Mouse (Mus musculus): ENCODE results near the gene Tlr12.

Tlr12 gene

GRCm38 (mm10) chr4:128620572-128620971 is 2.2 kb upstream of the Tlr12 start:
- intact Hi-C loops (cut with DNase I) = no loop called here

GRCm38 (mm10) chr4:128618963-128619362 is 544 bp upstream of the Tlr12 start:
- intact Hi-C loops (cut with DNase I) = loop anchor here (5.0 to 10.0 kb wide), 3 partner anchors 33 to 238 kb away; partner anchors contain the start of gene Phc2

DNA sequence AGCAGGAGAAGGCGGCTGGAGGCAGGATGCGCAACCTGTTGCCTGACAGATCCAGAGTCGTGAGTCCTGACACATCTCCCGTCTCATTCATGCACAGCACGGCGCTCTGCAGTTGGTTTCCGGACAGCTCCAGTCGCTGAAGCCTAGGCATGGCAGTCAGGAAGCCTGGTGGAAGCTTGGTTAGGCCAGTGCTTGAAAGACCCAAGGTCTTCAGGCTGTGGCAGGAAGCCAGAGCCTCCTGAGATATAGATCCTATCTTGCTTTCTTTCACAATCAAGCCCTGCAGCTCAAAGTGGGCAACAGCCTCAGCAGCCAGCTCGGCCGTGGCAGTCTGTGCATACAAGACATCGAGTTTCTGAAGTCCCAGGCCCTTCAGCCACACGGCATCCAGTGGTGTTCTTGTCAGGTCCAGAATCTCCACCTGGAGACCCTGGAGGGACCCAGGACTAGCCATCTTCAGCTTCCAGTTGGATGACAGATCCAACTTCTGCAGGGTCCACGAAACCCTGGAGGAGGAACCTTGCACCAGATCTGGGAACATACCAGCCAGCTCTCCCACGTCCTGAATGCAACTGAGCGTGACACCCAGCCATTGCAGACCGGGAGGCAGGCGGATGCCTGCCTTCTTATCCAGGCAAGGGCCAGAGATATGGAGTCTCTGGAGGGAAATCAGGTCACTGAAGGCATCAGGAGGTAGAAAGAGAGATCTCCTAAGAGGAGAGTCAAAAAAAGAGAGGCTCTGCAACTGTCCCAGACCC is 877 bp downstream of the Tlr12 start:
- intact Hi-C loops (cut with DNase I) = loop anchor here (5.0 to 10.0 kb wide), 3 partner anchors 35 to 240 kb away; partner anchors contain the start of gene Phc2

GRCm38 (mm10) chr4:128615761-128616160 is 2.7 kb downstream of the Tlr12 start:
- intact Hi-C loops (cut with DNase I) = loop anchor here (5.0 to 10.0 kb wide), 3 partner anchors 37 to 242 kb away; partner anchors contain the start of gene Phc2

- intact Hi-C loops (cut with DNase I) = loop anchor here (5.0 to 10.0 kb wide), 2 partner anchors 94 to 161 kb away; no protein-coding TSS in a partner anchor
Observed at GRCm38 (mm10) chr4:128613326-128613725, 5.1 kb downstream of the Tlr12 start.

GRCm38 (mm10) chr4:128611726-128612125 is 6.7 kb downstream of the Tlr12 start:
- intact Hi-C loops (cut with DNase I) = loop anchor here (5.0 to 10.0 kb wide), 2 partner anchors 96 to 163 kb away; no protein-coding TSS in a partner anchor

DNA sequence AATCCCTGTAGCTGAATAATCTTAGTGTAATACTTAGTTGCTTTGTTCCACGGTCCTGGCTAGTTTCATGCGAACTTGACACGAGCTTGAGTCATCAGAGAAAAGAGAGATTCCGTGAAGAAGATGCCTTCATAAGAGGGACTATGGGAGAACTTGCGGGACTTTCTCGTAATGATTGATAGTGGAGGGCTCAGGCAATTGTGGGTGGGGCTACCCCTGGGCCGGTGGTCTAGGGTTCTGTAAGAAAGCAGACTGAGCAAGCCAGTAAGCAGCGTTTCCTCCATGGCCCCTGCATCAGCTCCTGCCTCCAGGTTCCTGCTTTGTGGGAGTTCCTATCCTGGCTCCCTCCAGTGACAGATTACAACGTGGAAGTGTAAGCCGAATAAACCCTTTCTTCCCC is 7.7 kb downstream of the Tlr12 start:
- intact Hi-C loops (cut with DNase I) = loop anchor here (5.0 to 10.0 kb wide), 2 partner anchors 97 to 164 kb away; no protein-coding TSS in a partner anchor

GRCm38 (mm10) chr4:128609925-128610402 is 8.5 kb downstream of the Tlr12 start, which contains the start of gene Zscan20:
Gene Zscan20, minus strand, starts transcription at chr4:128610098.
- intact Hi-C loops (cut with DNase I) = loop anchor here (5.0 to 10.0 kb wide), 2 partner anchors 97 to 165 kb away; no protein-coding TSS in a partner anchor

DNA sequence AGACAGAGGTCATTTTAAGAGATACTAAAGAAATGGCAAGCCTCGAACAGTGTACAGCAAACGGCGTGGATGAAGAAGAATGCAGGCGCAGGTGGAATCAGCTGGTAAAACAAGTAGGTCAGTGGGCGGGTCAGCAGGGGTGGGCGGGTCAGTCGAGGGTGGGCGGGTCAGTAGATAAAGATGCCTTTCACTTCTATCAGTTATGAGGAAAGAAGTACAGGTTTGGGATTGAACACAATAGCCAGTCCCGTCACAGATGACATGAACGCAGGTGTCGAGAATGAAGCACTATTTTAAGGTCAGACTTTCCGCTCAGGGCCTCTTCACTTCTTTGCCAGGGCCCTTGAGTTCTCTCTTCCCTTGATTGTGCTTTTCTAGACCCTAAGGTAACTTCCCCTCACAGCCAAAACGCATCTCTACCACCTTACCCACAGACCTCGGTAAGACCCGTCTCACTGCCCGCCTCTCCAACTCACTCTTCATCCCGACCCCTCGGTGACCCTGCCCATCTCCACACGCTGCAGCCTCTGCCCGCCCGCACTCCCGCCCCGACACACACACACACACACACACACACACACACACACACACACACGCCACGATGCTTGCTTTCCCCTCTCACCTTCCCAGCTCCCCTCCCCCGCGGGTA is 9.0 kb downstream of the Tlr12 start:
- intact Hi-C loops (cut with DNase I) = no loop called here

DNA sequence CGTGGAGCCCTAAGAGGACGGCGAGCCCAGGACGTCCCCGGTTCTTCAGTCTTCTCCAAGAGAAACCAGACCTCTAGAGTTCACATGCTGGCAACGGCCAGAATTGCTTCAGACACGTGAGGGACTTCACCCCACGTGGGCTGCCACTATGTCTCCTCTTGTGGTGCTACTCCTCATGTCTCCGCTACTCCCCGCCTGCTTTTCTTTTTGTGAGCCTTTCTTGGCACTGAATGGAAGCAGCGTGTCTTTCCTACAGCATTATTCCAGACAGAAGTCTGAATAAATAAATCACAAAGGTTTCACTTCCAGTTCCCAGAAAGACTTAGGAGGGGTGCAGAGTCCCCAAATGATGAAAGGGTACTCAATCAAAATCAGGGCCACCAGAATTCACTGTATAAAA is 10.8 kb downstream of the Tlr12 start:
- intact Hi-C loops (cut with DNase I) = no loop called here

- intact Hi-C loops (cut with DNase I) = no loop called here
Observed at GRCm38 (mm10) chr4:128606586-128606985, 11.8 kb downstream of the Tlr12 start.

DNA sequence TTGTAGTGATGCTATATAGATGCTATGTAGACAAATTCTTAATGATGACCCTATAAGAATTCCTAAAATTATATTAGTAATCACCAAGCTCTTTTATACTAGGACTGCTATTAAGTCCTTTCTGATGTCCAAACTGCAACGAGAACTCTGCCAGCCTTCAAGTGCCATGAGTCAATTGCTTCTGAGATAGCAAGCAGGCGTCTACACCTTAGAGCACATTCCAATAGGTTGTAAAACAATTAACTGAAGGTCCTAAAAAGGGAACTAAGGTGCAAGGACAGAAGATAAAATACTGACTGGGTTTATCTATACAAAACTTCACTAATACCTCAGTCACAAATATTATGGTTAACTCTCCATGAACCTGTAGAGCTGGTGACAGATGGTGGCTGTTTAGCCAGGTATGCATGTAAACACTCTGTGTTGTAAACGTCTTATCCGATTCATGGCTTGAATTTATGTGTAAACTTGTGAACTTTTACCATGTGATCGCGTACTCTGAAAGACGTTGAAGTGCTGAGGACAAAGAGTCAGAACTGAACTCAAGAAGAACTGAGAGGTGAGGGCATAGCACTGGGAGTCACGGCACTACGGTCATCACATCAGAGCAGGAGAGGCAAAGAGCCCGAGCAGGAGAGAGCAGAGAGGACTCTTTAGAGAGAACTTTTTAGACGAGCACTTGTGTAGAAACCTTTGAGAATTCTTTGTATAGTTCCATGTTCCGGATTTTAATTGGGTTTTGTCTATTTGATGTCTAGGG is 20.4 kb downstream of the Tlr12 start:
- intact Hi-C loops (cut with DNase I) = no loop called here

- intact Hi-C loops (cut with DNase I) = no loop called here
Observed at GRCm38 (mm10) chr4:128594062-128594461, 24.4 kb downstream of the Tlr12 start.

GRCm38 (mm10) chr4:128593286-128593685 is 25.1 kb downstream of the Tlr12 start:
- intact Hi-C loops (cut with DNase I) = no loop called here

- intact Hi-C loops (cut with DNase I) = no loop called here
Observed at GRCm38 (mm10) chr4:128579182-128579581, 39.2 kb downstream of the Tlr12 start.

GRCm38 (mm10) chr4:128575811-128576210 is 42.6 kb downstream of the Tlr12 start:
- intact Hi-C loops (cut with DNase I) = no loop called here

All from adrenal gland (tissue).